Mouse (Mus musculus): Measurements from ENCODE around the gene Hras.

Gene Hras

GRCm38 (mm10) chr7:141214310-141214709, 20.5 kb upstream of the Hras start:
- no peak for DNase-seq (ENCODE audit: low read depth in 1 of 2, low spot score in 2 of 2)

- no peak for DNase-seq (ENCODE audit: low read depth in 1 of 2, low spot score in 2 of 2)
Measured at GRCm38 (mm10) chr7:141213605-141214235, 19.9 kb upstream of the Hras start, which contains the start of gene Lmntd2. TSS of gene Lmntd2 (minus strand) at chr7:141214080.

GRCm38 (mm10) chr7:141213133-141213532, 19.3 kb upstream of the Hras start:
- DNase-seq (ENCODE audit: low read depth in 1 of 2, low spot score in 2 of 2): no peak

DNA sequence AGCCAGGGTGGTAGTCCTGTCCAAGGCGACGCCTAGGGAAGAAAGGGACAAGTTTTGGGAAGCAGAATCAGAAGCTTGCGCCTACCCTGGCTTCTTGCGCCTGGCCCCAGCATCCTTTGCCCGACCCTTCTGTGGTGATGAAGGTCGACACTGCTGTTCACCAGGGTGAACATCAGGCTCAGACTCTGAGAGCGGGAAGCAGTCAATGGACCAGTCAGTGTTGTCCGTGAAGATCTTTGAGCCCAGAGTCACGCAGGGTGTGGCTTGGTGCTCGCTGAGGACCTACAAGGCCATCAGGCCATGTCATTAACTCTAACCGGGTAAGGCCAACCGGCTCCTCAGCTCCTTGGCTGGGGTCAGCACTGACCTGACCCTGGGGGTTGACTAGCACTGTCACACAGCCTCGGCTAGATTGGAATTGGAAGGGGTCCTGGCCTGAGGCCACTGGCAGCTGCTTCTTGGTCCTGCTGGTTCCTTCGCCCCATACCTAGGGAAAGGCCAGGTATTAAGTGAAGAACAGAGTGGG, 16.9 kb upstream of the Hras start:
- no peak for DNase-seq (ENCODE audit: low read depth in 1 of 2, low spot score in 2 of 2)

DNA sequence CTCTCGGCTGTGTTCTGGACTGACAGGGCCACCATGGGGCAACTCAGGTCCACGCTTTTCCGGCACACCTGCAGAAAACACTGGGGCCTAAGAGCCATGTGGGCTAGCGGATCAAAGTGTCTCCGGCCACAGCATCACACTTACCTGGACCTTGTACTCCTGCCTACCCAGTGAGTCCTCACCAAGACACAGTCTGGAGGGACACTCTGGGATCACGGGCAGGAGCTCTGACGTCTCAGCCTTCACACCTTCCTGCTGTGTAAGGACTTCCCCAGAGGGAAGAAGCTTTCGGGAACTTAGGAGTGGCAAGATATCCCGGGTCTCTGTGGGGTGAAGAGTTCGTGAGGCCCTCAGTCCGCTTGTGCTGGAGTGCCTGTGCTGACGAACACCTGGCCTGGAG, 16.3 kb upstream of the Hras start:
- no peak for DNase-seq (ENCODE audit: low read depth in 1 of 2, low spot score in 2 of 2)

DNA sequence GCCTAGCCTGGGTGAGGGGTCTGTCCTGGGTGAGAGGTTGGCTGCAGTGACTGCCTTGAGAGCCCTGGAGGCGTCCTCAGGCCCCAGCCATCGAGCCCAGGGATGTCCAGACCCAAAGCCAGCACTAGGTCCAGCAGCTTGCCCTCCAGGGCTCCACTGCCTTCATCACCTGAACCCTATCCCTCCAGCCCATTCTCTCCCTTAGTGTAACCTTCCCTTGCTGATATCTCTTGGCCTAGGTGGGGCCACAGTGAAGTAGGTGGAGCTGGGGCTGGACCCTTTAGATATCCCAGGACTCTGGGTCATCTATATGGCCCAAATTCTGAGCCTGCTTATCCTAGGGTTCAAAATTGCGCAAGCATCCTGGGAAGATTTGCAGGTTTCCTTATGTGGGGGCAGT, 15.7 kb upstream of the Hras start:
- no peak for DNase-seq (ENCODE audit: low read depth in 1 of 2, low spot score in 2 of 2)

- no peak for DNase-seq (ENCODE audit: low read depth in 1 of 2, low spot score in 2 of 2)
Measured at GRCm38 (mm10) chr7:141206182-141206937, 12.6 kb upstream of the Hras start.

DNA sequence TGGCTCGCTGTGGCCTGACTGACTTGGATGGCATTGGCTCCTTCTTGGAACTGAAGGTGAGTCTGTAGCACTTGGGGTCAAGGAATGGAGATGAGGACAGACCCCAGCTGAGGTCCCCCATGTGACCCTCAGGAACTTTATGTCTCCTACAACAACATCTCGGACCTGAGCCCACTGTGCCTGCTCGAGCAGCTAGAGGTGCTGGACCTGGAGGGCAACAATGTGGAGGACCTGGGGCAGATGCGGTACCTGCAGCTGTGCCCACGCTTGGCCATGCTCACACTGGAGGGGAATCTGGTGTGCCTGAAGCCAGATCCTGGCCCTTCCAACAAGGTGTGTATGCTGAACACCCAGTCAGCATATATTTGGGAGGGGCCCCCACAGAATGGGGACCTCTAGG, 11.7 kb upstream of the Hras start:
- no peak for DNase-seq (ENCODE audit: low read depth in 1 of 2, low spot score in 2 of 2)

DNA sequence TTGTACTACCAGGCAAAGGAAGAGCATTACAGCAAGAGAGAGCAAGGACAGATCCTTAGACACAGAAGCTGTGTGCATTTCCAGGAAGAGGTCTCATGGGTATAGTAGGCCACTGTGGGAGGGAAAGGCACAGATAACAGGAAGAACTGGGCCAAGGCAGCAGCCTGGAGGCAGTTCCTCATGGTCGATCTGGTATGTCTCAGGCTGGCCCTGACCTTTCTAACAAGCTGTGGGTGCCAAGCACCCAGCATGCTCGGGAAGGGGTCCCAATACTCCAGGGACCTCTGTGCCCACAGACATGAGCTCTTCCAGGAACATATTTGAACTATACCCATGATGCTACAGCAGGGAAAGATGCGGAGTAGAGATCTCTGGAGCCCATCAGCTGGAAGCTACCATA, 10.7 kb upstream of the Hras start:
- no peak for DNase-seq (ENCODE audit: low read depth in 1 of 2, low spot score in 2 of 2)

DNA sequence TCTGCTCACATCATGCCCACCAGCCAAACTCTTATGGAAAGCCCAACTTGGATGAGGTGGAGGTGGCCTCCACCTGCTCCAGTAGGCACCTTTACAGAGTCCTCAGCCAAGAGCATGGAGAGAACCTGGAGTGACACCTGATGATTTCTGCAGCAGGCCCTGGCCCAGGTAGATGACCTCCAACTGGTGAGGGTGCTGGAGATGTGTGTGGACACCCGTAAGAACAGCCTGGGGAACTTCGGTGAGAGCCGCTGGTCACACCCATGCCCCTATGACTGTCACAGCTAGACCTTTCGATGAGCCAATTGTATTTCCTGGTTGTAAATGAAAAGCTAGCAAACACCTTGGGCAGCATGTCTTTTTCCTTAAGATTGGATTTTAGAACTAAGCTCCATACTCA, 4.3 kb upstream of the Hras start:
- DNase-seq (ENCODE audit: low read depth in 1 of 2, low spot score in 2 of 2): no peak

DNA sequence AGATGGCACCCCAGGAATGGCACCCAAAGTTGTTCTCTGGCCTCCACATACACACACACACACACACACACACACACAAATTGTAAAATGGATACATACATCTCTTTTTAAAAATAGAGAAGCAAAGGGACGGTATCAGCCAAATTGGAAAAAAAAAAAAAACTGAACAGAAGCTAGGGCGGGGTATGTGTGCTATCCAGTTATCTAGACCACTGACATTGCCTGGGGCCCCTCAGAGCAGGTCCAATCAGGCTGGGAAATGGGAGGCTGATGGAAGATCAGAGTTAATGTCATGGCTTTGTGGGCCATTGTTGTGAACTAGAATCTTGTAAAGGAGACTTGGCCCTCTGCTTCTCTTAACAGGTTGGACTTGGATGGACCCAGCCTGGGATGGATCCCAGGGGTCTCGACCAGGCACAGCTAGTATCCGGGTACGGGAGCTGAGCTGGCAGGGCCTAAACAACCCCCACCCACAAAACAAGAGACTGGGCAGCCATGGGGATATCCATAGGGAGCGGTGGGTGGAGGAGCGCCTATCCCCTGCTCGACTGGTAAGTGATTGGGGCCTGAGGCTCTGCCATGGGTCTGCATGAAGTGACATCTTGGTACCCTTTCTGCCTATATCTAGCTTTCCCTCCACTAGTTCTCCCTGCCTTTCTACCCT, 2.9 kb upstream of the Hras start:
- no peak for DNase-seq (ENCODE audit: low read depth in 1 of 2, low spot score in 2 of 2)

DNA sequence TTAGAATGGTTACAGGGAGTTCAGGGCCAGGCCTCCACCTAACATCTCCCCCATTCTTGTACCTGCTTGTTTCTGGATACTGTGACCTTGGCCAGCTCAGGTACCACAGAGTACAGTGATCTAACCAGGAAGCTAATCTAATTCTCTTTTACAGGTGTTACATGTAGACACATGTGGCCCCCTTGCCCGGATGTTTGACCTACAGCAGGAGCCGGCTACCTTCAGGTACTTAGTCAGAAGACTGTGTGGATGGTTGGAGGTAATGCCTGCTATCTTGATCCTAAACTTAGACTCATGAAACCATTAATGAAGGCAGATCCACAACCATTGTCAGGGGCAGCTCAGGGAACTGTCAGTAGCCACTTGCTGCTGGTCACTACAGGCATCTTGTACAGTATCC, 1.9 kb upstream of the Hras start:
- no peak for DNase-seq (ENCODE audit: low read depth in 1 of 2, low spot score in 2 of 2)

DNA sequence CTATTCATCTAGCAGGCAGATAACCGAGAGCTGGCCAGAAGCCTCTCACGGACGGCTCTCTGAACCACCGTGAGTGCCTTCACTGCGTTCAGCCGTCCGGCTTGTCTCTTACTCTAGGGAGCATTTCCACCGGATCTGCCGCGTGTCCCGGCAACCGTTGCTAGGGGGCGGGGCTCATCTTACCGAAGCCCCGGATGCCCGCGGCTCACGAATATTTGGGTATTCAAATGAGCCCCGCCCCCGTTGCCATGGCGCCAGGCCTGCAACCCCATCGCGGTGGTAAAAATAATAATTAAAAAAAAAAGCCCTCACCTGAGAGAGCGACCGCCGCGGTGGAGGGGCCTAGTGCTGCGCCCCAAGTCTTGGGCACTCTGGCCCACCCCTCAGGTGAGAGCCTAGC, 1.0 kb upstream of the Hras start:
- peak in 1 of 2 experiments; percentile 70 for DNase-seq (ENCODE audit: low read depth in 1 of 2, low spot score in 2 of 2)

GRCm38 (mm10) chr7:141194409-141194808, 604 bp upstream of the Hras start:
- no peak for DNase-seq (ENCODE audit: low read depth in 1 of 2, low spot score in 2 of 2)

- no peak for DNase-seq (ENCODE audit: low read depth in 1 of 2, low spot score in 2 of 2)
Measured at GRCm38 (mm10) chr7:141193348-141193856, 403 bp downstream of the Hras start.

GRCm38 (mm10) chr7:141192776-141193347, 943 bp downstream of the Hras start:
- no peak for DNase-seq (ENCODE audit: low read depth in 1 of 2, low spot score in 2 of 2)

GRCm38 (mm10) chr7:141191796-141192685, 1.8 kb downstream of the Hras start:
- DNase-seq (ENCODE audit: low read depth in 1 of 2, low spot score in 2 of 2): no peak

DNA sequence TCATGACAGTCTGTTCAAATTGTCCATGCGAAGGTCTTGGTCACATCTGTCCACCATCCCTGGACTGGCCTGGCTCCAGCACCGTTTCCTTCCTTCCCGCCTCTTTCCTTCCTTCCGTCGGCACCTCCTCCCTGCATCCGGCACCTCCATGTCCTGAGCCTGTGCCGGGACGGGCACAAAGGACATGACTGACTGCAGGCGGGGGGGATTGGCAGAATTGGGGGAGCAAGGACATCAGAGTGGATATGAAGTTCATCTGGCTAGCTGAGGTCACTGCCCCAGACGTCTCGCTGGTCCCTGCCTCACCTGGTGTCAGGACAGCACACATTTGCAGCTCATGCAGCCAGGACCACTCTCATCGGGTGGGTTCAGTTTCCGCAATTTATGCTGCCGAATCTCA, 2.8 kb downstream of the Hras start:
- no peak for DNase-seq (ENCODE audit: low read depth in 1 of 2, low spot score in 2 of 2)

DNA sequence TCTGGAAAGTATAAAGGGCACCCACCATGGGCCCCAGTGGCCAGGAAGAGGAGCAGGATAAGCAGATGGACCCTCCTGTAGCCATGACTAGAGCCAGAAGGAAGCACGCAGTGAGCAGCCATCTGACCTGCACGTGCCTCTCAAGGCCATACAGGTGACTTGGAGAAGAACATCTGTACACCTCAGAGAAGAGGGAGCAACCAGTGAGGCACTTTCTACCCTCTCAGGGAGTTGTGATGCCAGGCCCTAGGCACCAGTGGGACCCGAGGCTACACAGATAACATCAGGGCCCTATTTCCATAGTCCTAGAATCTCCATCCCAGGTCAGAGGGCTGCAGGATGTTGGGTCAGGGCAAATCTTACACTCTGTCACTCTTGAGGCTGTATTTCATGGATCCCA, 3.6 kb downstream of the Hras start:
- DNase-seq (ENCODE audit: low read depth in 1 of 2, low spot score in 2 of 2): no peak

GRCm38 (mm10) chr7:141188733-141189132, 5.1 kb downstream of the Hras start:
- DNase-seq (ENCODE audit: low read depth in 1 of 2, low spot score in 2 of 2): no peak

- no peak for DNase-seq (ENCODE audit: low read depth in 1 of 2, low spot score in 2 of 2)
Measured at GRCm38 (mm10) chr7:141188194-141188593, 5.6 kb downstream of the Hras start.

Measured in monocyte, adult 2 months (primary cell).